Mouse (Mus musculus): ENCODE data around the gene Fmn2.

The Fmn2 gene

GRCm38 (mm10) chr1:174669132-174669531, 167.5 kb downstream of the Fmn2 start:
- no peak for DNase-seq

- DNase-seq = no peak
These were observed 169.2 kb downstream of the Fmn2 start for GRCm38 (mm10) chr1:174670846-174671245.

- no peak for DNase-seq
These were observed 173.0 kb downstream of the Fmn2 start for GRCm38 (mm10) chr1:174674586-174674985.

GRCm38 (mm10) chr1:174675316-174675715, 173.7 kb downstream of the Fmn2 start:
- no peak for DNase-seq

GRCm38 (mm10) chr1:174676187-174676586, 174.6 kb downstream of the Fmn2 start:
- no peak for DNase-seq

GRCm38 (mm10) chr1:174677211-174677610, 175.6 kb downstream of the Fmn2 start:
- DNase-seq = no peak

GRCm38 (mm10) chr1:174689301-174689700, 187.7 kb downstream of the Fmn2 start:
- no peak for DNase-seq

GRCm38 (mm10) chr1:174700871-174701270, 199.2 kb downstream of the Fmn2 start:
- no peak for DNase-seq

GRCm38 (mm10) chr1:174701835-174702234, 200.2 kb downstream of the Fmn2 start:
- no peak for DNase-seq

- no peak for DNase-seq
These were observed 202.3 kb downstream of the Fmn2 start for GRCm38 (mm10) chr1:174703909-174704308.

GRCm38 (mm10) chr1:174719729-174720458, 218.3 kb downstream of the Fmn2 start:
- DNase-seq = no peak

GRCm38 (mm10) chr1:174728771-174729170, 227.1 kb downstream of the Fmn2 start:
- no peak for DNase-seq

- DNase-seq = no peak
These were observed 231.1 kb downstream of the Fmn2 start for GRCm38 (mm10) chr1:174732715-174733114.

- DNase-seq = no peak
These were observed 237.3 kb downstream of the Fmn2 start for GRCm38 (mm10) chr1:174738958-174739357.

- no peak for DNase-seq
These were observed 241.0 kb downstream of the Fmn2 start for GRCm38 (mm10) chr1:174742667-174743066.

GRCm38 (mm10) chr1:174748520-174748919, 246.9 kb downstream of the Fmn2 start:
- peak; percentile 42 to 54 for DNase-seq

GRCm38 (mm10) chr1:174750893-174751461, 249.4 kb downstream of the Fmn2 start:
- DNase-seq = no peak

GRCm38 (mm10) chr1:174759354-174759753, 257.7 kb downstream of the Fmn2 start:
- DNase-seq = peak; percentile 21 to 25

GRCm38 (mm10) chr1:174765757-174766156, 264.1 kb downstream of the Fmn2 start:
- no peak for DNase-seq

- no peak for DNase-seq
These were observed 265.2 kb downstream of the Fmn2 start for GRCm38 (mm10) chr1:174766852-174767251.

- DNase-seq = peak in 1 of 2 experiments; percentile 27
These were observed 270.3 kb downstream of the Fmn2 start for GRCm38 (mm10) chr1:174771871-174772281.

- DNase-seq = no peak
These were observed 279.4 kb downstream of the Fmn2 start for GRCm38 (mm10) chr1:174781037-174781436.

GRCm38 (mm10) chr1:174788617-174789016, 287.0 kb downstream of the Fmn2 start:
- no peak for DNase-seq

- DNase-seq = no peak
These were observed 310.2 kb downstream of the Fmn2 start for GRCm38 (mm10) chr1:174811846-174812245.

- DNase-seq = no peak
These were observed 324.9 kb downstream of the Fmn2 start for GRCm38 (mm10) chr1:174826562-174826961.
